Mouse (Mus musculus) retina, postnatal 1 day (tissue): ENCODE measurements around the gene C130050O18Rik.

ENCODE experiments used
- DNase-seq: peaks from one replicate; pipeline ENCODE4 v3.0.0-alpha.2; 2012

Gene C130050O18Rik

DNA sequence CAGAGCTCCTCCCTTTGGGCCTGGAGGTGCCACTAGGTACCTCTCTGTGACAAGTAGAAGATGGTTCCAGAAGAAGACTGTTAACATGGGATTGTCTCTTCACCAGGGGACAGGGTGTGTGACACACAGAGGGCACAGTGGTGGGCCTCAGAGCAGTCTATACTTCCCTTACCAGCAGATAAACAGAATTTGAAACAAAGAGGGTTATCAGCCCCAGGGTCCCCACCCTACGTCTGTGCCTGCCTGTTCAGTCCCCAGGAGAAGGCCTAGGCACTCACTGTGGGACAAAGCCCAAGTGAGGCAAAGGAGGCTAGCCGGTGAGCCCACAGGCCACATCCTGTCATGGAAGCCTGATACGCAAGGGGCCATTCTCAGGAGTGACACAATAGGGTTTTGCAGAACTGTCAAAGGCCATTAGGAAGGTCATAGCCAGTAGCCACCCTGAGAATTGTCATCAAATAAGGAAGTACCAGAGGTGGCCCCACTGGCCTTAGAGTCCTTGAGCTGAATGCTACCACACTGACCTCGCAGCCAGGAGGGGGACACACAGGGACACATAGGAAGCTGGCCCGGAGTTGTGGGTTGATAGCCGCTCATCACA is at the start of gene C130050O18Rik:
C130050O18Rik (plus strand) TSS at position 480 of the 601 bp plus-strand sequence.
- DNase-seq, result no peak

DNA sequence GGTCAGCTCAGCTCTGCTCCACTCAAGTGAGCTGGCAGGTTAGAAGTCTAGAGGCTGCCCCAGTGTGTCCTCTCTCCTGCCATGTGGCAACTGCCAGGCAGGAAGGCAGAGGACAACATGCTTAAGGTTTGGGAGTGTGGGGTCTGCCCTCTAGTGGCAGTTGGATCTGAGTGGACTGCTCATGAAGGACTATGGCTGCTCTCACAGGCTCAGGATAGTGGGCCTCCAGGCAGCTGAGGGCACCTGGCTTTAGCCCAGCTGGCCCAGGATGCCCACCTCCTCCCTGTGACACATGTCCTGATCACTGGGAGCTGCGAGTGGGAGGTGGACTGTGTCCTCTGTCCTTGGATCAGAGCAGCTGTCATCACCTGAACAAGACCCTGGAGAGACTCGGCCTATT is 46.4 kb upstream of the C130050O18Rik start:
- DNase-seq, result peak; percentile 68

DNA sequence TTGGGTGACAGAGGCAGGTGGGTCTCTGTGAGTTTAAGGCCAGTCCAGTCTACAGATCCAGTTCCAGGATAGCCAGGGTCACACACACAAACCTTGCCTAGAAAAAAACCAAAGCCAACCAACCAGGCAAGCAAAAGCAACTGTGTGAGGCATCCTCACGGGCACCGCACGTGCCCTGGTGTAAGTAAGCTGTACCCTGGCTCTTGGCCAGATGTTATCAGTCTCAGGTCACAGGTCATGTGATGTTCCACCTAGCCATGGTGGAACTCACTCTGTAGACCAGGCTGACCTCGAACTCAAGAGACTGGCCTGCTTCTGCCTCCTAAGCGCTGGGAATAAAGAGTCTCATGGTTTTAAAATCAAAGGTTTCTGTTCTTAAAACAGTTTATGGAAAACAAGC is 45.8 kb upstream of the C130050O18Rik start:
- DNase-seq, result no peak

DNA sequence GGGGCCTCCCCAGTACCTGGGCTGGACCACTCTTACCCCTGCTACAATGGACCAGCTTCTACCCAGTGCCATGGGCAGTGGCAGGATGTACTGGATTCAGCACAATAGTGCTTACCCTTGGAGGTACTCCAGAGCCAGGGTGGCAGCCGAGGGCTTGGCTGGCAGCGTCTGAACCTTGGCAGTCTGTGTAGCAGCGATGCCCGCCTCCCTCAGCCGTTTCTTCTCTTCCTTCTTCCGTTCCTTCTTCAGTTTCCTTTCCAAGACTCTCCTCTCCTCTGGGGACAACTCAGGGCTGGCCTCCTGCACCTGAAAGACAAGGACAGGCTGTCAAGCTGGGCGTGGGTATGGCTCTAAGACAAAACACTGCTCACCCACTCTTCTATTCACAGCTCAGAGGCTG is 41.2 kb upstream of the C130050O18Rik start:
- DNase-seq, result no peak

DNA sequence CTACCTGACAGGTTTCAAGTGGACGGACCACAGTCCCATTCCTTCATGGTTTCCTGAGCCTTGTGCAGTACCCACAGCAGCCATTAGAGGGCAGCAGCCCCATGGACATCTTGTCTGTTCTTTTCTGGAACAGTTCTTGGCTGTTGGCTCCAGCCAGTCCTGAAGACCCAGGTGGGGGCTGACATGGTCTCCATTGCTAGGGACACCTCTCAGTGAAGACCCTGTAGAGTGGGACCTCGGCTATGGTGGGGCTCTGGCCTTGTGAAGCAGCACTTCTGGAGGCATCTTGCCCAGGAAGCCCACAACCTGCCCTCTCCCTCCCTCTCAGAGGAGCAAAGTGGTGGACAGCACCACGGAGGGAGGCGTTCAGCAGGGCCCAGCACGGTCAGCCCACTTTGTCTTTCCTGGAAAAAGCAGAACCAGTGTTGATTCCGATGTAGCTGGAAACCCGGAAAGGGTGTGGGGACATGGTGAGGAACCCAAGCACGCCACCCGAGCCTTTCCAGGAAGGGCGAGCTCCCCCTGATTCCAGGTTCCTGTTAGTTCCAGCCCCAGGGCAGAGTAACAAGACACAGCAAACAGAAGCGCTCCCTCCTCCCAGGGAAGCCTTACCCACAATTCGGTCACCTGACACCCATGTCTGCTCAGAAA is 40.7 kb upstream of the C130050O18Rik start:
- peak; percentile 86 for DNase-seq

DNA sequence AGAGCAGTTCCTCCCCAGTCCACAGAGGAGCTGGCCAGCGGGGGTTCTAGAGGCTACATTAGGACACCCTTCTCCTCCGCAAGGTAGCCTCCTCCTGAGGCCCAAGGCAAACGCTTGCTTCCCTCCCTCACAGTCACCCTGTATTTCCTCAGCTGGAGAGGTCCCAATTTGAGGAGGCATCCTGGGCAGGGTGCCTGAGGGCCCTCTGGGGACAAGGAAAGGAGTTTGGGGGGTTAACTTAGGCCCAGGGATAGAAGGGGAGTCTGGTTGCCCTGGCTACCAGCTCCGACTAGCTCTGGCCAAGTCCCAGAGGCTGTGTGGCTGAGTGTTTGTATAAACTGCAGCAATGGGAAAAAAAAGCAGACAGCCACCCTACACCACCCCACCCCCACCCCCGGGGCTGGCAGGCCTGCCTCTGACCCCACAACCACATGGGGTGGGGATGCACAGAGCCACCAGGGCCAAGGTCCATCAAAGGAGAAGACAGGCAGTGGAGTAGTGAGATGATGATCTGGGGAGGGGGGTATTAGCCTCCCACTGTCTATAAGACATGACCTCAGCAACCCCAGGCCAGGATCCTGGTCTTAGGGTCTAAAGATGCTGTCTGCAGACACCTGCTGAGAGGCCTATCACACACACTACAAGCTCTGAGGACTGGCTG is 40.0 kb upstream of the C130050O18Rik start:
- DNase-seq, result no peak

DNA sequence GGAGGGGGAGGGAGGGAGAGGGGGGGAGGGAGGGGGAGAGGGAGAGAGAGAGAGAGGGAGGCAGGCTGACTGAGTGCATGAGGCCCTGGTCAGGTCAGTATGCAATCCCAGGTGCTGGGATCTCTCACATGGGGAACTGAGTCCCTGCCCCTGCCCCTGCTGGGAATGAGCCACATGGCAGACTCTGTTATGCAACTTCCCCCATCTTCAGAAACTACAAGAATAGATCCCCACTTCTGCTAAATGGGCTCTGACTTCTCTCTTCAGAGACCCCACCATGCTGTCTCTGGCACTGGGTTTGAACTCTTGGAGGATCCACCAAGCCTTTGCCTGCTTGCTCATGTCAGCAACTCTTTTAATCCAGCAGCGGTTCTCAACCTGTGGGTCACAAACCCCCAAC is 39.3 kb upstream of the C130050O18Rik start:
- DNase-seq, result no peak

DNA sequence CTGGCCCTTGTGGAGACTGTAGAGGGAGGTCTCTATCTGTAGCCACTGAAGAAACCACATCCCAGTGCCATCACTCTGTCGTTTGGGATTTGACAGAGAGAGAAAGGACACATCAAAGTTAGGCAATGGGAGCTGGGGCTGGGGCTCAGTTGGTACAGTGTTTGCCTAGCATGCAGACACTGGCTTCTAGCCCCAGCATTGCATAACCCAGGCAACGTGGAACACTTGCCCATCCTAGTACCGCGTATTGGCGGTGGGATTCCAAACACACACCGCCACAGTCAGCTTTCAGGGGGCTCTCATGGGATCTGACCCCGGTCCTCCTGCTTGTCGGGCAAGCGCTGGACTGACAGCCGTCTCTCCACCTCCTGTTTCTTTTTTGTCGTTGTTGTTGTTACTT is 38.6 kb upstream of the C130050O18Rik start:
- DNase-seq, result no peak

DNA sequence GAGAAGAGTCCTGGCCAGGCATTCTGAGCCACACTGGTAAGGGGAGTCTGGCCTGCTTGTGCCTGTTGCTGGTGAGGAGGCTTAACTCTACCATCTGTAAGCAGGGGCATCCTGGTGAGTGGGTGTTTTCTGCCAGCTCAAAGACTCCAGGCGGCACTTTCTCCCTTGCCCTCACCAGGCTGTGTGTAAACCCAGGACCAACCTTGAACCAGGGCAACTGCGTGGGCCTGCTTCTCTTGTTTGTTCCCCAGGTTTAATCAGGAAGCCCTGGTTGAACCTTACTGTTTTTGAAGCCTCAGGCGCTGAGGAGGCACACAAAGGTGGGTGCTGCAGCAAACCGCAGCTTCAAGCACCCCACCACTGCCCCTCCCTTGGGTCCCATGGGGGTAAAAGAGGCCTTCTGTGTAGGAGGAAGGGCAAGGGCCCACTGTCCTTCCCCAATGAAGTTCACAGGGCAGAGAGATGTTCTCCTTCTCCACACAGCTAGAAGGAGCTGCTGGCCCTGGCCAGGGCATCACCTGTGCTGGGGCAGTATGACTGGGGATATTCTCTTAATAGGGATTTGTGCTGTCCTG is 37.1 kb upstream of the C130050O18Rik start:
- DNase-seq, result no peak

DNA sequence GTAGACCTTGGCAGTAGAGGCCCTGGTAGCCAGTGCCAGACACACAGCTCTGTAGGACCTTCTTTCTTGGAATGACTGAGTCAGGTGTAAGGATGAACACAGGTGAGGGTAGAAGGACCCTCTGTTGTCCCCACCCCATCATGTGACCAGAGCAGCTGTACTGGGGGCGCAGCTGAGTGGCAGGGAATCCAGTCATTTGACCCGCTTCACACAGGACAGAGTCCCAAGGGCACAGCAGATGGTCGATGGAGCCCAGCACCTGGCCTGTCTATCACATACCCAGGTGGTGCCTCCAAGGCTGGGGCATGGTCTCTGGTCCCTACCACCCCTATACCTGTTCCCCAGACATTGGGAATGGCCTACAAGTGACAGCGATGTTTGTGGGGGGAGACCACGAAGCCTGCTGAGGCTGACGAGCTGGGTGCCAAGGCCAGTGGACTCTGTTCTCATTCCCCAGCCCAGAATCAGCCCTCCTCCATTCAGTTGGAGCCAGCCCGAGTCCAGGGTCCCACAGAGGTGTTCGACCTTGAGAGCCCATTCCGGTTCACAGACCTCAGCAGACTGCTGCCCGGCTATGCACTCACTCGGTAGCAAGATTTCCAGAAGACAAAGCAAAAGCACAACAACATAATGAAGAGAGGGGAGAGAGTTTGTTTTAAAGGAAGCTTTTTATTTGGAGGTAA is 36.3 kb upstream of the C130050O18Rik start:
- DNase-seq, result no peak

DNA sequence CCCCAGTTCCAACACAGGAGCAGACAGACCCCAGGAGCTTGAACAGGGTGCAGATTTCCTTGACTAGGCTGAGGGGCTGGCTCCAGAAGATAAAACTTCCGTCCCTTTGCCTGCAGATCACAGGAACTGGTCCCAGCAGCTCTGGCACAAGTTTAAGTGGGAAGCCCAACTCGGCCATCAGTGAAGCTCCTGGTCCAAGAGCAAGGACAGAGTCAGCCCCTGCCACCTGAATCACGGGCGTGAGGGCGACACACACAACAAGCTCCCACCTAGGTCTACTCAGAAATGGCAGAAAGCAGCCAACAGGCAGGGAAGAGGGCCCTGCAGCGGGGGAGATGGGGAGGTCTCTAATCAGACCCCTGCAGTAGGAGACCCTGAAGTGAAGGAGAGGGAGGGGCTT is 34.7 kb upstream of the C130050O18Rik start:
- DNase-seq, result no peak

DNA sequence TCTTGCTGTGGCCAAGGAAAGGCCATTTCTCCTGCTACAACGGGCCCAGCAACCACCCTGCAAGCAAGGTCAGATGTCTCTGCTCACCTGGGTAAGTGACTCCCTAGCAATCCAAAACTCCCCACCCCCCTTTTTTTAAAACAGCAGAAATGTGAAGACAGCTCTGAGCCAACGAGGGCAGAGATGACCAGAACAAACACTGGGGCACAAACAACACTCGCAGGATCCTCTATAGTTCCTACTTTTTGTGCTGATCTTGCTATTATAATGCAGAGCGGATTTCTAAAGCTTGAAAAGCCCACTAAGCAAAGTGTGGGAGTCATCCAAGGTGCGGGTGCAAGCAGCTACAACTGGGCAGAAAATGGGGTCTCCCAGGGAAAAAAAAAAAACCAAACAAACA is 34.0 kb upstream of the C130050O18Rik start:
- DNase-seq, result no peak

DNA sequence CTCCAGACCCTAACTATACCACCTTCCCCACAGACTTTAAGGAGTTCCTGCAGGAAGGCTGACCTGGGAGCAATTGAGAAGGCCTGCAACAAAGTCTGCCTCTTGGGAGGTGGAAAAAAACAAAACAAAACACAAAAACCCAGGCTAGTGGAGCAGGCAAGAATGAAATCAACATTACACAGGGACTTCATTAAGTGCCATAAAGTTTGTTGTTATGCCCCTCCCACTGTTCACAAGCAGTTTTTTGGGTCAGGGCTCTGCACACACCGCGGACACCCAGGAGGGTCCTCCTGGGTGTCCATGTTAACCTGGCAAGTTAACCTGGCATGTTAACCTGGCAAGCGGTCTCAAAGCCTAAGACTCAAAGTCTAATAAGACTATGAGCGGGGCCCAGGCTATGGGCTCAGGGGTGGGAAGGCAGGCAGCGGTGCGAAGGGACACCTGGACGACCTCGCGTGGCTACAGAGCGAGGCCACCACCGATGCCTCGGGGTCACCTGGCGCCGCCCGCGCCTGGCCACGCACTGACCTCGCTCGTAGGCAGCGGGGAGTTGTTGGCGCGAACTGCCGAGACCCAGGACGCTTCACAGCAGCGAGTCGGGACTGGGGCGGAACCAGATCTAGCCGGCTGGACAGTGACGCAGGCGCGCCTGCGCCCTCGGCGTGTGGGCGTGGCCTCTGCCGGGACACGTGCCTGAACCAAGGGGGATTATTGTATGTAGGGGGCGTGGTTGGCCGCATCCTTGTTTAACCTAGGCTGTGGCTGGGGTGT is 33.3 kb upstream of the C130050O18Rik start:
- peak; percentile 94 for DNase-seq

DNA sequence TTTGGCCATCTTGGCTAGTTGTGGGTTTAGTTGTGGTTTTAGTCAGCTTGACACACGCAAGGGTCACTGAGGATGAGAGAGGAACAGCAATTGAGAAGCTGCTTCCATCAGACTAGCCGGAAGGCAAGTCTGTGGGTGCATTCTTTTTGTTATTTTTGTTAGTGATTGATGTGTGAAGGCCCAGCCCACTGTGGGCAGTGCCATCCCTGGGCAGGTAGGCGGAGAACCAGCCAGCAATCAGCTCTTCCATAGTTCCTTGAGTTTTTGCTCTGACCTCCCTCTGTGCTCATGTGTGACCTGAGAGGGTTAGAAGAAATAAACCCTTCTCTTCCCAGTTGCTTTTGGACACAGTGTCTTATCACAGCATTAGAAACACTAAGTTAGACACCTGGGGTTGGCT is 32.0 kb upstream of the C130050O18Rik start:
- no peak for DNase-seq

DNA sequence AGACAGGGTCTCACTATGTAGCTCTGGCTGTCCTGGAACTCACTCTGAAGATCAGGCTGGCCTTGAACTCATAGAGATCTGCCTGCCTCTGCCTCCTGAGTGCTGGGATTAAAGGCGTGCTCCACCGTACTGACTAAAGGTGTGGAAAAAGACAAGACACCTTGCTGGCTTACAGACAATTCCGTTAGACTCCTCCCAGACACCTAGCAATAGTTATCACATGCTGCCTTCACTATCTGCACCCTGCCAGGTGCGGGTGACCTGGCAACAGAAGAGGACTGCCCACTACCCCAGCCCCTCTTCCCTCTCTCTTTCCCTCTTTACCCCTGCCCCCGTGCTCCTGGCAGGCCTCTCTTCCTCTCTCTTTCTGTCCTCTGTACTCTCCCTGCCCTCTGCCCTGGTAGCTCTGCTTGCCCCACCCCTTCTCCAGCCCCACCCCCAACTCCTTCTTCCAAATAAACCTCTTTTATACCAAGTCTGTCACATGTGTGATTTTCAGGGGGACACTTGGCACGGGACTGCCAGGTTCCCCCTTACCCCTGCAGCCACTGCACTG is 31.1 kb upstream of the C130050O18Rik start:
- no peak for DNase-seq

DNA sequence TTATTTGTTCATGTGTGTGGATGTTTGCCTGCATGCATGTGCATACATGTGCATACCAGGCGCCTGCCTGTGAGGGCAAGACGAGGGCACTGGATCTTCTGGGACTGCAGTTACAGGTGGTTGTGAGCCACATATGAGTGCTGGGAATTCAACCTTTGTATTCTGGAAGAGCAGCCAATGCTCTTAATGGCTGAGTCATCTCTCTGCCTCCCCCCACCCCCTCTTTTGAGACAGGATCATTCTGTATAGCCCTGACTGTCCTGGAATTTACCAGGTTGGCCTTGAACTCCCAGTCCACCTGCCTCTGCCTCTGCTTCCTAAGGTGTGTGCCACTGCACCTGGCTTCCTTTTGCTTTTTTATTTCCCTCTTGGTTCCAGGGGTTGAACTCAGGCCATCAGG is 30.2 kb upstream of the C130050O18Rik start:
- no peak for DNase-seq

DNA sequence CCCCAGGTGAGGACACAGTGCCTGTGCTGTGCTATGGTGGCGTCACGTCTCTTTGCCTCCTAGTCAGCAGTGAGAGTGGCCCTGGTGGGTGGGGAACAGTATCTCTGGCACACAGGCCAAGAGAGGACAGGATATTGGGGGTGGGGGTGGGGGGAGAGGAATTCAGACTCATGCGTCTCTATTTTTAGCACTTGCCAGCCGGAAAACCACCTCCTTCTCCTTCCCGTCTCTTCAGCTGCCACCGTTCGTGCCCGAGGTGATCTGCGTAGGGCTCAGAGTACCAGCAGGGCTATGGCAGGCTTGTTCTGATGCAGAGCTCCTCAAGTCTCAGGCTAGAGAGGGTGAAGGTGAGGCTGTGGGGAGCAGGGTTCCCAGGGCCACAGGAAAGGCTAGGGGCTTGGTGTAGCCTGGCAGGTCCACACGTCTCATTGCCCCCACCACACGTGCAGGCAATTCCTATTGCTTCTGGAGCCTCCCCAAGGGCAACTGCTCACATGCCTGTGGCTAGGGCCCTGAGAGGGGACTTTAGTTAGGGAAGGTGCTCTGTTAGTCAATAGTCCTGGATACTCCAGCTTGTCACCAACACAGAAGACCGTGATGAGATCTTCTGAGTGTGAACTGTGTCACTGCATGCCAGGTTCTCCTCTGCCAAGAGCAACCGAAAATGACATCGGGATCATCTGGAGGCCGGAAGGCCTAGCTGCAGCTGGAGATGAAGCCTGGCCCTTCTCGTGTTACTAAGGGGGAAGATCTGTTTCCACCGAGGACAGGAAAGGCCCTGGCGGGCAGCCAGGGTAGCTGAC is 27.4 kb upstream of the C130050O18Rik start, which contains the start of gene Gpr146:
Gpr146 (plus strand) TSS at position 230 of the 803 bp plus-strand sequence.
- DNase-seq, result peak; percentile 28

DNA sequence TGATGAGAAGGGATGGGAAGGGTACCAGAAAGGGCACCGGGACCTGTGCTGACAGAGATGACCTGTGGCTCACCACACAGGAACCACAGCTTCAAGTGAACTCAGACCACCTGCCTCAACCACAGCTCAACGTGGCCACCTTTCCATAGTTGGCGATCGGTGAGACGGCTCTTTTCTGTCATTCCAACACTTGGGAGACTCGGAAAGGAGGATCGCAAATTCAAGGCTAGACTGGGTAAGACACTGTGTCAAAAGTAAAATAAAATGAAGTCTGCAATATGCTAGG is 26.9 kb upstream of the C130050O18Rik start:
- no peak for DNase-seq

DNA sequence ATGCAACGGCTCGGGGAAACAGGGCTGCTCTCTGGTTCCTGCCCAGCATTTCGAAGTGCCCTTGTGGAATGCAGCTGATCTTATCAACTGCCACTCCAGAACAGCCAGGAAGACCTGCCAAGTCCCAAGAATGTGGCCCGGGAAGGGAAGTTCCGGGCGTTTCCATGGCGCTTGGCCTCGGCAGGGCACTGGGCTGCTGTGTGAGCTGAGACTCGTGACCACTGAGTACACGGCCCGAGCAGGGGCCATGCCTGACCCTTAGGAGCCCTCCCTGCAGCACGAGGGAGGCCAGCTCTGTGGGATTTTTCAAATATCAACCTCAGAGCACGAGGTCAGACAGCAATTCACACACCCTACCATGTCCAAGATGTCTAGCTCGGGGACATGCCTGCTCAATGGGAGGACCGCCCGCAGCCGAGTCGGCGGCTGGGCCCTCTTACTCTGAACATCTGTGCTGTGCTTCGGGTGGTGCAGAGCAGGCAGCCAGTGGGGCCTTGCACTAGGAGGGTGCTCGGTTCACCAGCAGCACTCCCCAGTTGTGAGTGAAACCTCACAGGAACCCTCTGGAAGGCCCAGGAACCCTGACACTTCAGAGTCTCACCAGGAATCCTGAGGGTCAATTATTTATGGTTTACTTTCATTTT is 26.0 kb upstream of the C130050O18Rik start:
- DNase-seq, result peak; percentile 45

DNA sequence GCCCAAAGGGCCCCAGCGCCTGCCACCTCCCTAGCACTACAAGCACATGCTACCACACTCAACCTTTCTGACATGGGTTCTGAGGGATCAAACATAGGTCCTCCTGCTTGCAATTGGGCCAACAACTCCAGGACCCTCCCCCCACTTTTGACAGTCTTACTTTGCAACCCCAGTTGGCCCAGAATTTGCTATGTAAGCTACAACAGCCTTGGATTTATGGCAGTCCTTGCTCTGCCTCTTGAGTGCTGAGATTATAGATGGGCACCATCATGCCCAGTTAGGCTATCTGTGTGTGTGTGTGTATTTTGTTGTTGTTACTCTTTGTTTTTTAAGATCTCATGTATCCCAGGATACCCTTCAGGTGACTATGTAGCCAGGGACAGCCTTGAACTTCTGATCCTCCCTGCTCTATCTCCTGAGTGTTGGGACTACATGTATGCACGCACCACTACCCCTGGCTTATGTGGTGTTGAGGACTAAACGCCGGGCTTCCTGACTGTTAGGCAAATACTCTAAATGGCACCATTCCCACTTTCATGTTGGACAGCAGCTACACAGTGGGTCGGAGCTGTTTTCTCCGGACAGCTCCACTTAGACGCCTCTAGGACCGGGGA is 25.2 kb upstream of the C130050O18Rik start:
- DNase-seq, result no peak
